Mouse (Mus musculus): ENCODE results near the gene Esam. TPM values are rescaled to one million over a fixed set of nuclear protein-coding genes. Genes with fewer than 3 reads are reported as not detected.
A peak's percentile ranks its signal among the peaks of the same experiment; 100 is the strongest.

Gene Esam
- polyA plus RNA-seq, 1 experiment from 2014 or later: 27.0 TPM

DNA sequence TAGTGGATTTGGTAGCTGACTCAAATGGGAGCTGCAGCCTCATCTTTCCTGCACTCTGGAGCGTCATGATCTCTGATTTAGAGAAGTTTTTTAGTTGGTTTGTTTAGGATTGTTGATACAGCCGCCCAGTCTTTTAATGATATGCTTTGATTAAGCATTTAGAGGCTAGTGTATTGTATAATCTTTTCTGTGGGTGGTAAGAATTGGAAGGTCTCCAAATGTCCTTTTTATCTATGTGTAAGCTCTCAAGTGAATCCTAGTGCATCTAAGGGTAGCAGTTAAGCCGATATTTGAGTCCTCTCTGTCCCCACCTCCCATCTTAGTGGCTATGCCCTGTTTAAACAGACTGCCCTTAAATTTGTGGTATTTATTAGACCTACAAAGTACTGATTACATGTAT, 13.4 kb upstream of the Esam start:
- Histone ChIP-seq H3K27ac (no peak overlapping the region), H3K36me3 (replicated peaks) (peaks cover 12% of the 10 kb centered on the region), H3K4me3 (no peak overlapping the region), H3K9me3 (no peaks in the 10 kb centered on the region), H3K27me3 (ENCODE audit: poor library complexity, severe bottlenecking) (no peaks in the 10 kb centered on the region), H3K4me1 (no peaks in the 10 kb centered on the region)
- WGBS: 93% methylated on average over 3 of the region's 3 CpGs
- DNase-seq (ENCODE audit: extremely low spot score, low spot score): no peak

DNA sequence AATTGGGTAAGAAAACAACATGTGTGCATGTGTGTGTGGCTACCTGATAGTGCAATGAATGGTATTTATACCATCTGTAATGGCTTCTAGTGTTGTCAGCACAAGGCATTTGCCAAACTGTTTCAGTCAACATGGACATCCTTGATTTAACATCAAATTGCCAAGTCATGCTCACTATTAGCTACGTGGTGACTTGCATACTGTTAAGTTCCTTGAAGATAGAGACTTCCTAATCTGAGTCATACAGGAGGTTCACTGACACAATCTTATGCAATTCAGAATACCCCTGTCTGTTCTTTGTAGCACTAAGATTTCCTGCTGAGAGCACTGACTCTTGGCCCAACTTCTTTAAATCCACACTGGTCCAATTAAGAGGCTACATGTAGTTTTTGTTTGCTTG, 10.4 kb upstream of the Esam start:
- H3K4me1 ChIP-seq: no peaks in the 10 kb centered on the region
- H3K36me3 ChIP-seq (replicated peaks): peaks cover 40% of the 10 kb centered on the region
- H3K9me3 ChIP-seq: no peaks in the 10 kb centered on the region
- DNase-seq (ENCODE audit: extremely low spot score, low spot score): no peak
- no peak overlapping the region for H3K27ac ChIP-seq
- WGBS: 79% methylated on average over 1 of the region's 1 CpGs
- no peak overlapping the region for H3K4me3 ChIP-seq
- no peaks in the 10 kb centered on the region for H3K27me3 ChIP-seq (ENCODE audit: poor library complexity, severe bottlenecking)

DNA sequence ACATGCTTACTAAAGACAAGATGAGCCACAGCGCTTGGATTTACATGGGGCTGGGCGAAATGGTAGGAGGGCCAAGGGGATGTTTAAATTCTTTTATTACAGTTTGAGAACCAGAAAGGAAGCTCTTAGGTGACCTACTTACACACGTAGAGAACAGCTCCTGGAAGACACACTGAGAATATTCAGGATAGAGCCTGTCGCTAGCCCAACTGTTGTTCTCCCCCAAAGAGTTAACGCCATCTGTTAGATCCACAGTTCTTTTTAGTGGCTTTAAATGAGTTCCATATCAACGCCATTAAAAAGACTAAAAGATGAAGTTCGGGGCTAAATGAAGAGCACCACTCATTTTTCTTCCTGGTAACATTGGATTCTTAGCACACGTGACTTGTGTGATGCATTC, 8.9 kb upstream of the Esam start:
- DNase-seq (ENCODE audit: extremely low spot score, low spot score): no peak
- Histone ChIP-seq H3K4me1 (no peaks in the 10 kb centered on the region), H3K36me3 (replicated peaks) (peaks cover 53% of the 10 kb centered on the region), H3K9me3 (no peaks in the 10 kb centered on the region), H3K4me3 (no peak overlapping the region), H3K27ac (no peak overlapping the region), H3K27me3 (ENCODE audit: poor library complexity, severe bottlenecking) (no peaks in the 10 kb centered on the region)
- WGBS: 92% methylated on average over 8 of the region's 8 CpGs

DNA sequence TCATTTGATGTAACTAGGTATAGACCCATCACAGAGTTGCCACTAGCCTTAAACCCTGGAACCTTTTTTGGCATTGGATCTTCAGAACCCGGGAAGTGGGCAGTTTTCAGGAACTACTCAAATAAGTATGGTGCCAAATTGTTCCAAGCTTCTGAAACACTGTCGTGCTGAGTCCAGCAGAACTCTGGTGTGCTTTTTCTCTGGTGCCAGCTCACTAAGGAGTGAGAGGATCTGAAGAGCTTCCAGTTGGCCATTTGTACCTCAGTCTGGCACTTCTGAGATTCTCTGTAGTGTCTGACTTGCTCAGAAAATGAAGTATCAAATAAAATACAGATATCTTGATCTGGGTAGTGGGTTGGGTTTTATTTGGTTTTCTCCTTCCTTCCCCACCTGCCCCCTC, 7.9 kb upstream of the Esam start:
- peaks cover 63% of the 10 kb centered on the region for H3K36me3 ChIP-seq (replicated peaks)
- no peaks in the 10 kb centered on the region for H3K27me3 ChIP-seq (ENCODE audit: poor library complexity, severe bottlenecking)
- H3K4me1 ChIP-seq: no peaks in the 10 kb centered on the region
- 98% methylated on average over 2 of the region's 2 CpGs for WGBS
- DNase-seq (ENCODE audit: extremely low spot score, low spot score): no peak
- H3K9me3 ChIP-seq: no peaks in the 10 kb centered on the region
- no peak overlapping the region for H3K4me3 ChIP-seq
- no peak overlapping the region for H3K27ac ChIP-seq

DNA sequence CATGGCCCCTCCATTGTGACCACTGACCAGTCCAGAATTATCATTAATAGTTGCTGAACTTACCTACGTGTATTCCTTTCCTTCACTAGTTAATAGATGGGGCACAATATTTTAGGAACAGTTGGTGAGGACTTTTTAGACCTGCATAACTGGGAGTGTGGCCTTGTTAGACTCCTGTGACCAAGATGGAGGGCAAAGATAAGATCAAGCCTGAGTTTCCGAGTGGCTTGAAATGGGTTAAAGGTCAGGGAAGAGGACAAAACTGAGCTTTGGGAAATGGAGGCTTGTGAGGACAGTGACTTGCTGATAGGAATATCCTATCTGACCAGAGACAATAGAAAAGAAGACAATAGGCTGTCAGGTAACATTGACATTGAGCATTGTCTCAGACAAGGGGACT, 2.4 kb upstream of the Esam start:
- Histone ChIP-seq H3K27ac (no peak overlapping the region), H3K4me3 (no peak overlapping the region), H3K4me1 (peaks cover 30% of the 10 kb centered on the region), H3K27me3 (ENCODE audit: poor library complexity, severe bottlenecking) (peaks cover 54% of the 10 kb centered on the region), H3K36me3 (replicated peaks) (peaks cover 56% of the 10 kb centered on the region), H3K9me3 (peaks cover 7% of the 10 kb centered on the region; the same call in 1 of the 2 replicates)
- DNase-seq (ENCODE audit: extremely low spot score, low spot score): no peak
- WGBS: 89% methylated on average over 2 of the region's 2 CpGs

DNA sequence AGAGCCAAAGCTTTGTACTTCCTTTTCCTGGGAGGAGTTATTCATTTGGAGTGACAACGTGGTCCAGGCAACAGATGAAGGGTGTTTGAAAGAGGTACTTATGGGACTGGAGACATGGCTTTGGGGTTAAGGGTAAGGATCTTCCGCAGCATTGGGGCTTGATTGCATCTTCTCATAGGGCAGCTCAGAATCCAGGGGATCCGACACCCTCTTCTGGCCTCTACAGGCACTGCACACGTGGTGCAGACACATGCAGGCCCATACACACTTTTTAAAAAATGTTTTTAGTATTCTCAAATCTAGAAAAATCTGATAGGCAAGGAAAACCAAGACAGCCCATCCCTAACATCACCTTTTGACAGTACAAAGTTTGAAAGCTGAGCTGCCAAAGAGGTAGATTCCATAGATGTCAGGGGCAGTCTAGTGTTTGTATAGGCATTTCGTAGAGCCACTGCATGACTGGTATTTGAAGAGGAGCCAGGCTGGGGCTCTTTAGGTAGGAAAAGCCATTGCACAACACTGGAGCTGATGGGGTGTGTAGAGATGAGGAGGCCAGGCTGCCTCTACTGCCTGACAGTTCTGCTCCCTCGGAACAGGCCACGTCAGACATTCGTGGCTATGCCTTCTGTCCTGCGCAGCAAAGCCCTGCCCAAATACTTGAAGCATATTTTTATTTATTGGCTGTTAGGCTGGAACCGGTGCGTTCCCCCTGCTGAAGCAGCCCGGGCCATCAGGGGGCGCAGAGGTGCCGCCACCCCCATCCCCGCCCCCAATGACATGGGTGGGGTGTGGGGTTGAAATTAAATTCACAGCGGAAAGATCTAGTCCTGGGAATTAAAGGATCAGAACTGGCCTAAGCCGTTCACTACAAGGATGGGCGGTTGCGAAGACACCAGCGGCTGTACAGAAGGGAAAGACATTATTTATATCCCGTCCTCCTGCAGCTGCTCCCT, 1.2 kb upstream of the Esam start:
- DNase-seq (ENCODE audit: extremely low spot score, low spot score): no peak
- Histone ChIP-seq H3K4me3 (peak overlapping the region; percentile 46), H3K36me3 (replicated peaks) (peaks cover 46% of the 10 kb centered on the region), H3K27me3 (ENCODE audit: poor library complexity, severe bottlenecking) (peaks cover 67% of the 10 kb centered on the region), H3K4me1 (peaks cover 42% of the 10 kb centered on the region), H3K27ac (no peak overlapping the region), H3K9me3 (peaks cover 7% of the 10 kb centered on the region; the same call in 1 of the 2 replicates)
- WGBS: 20% methylated on average over 21 of the region's 21 CpGs

DNA sequence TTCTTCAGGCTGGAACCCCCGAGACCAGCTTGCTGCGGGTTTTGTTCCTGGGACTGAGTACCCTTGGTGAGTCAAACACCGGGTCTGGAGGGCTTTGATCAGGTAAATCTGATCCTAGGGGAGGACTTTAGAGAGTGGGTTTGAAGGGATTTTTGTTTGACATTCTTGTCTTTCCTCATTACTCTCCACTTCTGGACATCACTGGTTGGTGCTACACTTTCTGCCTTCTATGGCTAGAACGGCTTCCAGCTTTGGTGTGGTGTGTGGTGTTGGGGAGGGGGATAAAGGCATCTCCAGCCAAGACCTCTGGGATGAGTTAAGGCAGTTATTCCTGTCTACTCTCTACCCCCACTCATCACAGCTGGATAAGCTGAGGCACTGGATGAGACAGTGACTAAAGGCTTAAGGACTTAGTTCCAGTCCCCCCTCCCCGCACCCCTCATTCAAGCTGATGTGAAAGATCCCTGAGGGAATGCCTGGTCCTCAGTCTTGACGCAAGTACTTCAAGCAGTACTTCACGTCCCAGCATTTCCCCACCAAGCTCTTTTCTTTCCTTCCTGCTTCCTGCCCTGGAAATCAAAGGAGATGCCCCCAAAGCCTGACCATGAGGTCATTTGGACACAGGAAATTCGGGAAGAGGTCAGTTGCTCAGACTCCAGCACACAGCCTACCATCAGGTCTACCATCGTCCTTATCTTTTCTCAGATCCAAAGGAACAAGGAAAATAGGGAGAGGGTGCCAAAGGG, 520 bp downstream of the Esam start:
- WGBS: 18% methylated on average over 9 of the region's 9 CpGs
- Histone ChIP-seq H3K4me1 (peaks cover 42% of the 10 kb centered on the region), H3K36me3 (replicated peaks) (peaks cover 30% of the 10 kb centered on the region), H3K4me3 (peak overlapping the region; percentile 46), H3K27ac (no peak overlapping the region), H3K9me3 (peaks cover 7% of the 10 kb centered on the region; the same call in 1 of the 2 replicates), H3K27me3 (ENCODE audit: poor library complexity, severe bottlenecking) (peaks cover 84% of the 10 kb centered on the region)
- no peak for DNase-seq (ENCODE audit: extremely low spot score, low spot score)

DNA sequence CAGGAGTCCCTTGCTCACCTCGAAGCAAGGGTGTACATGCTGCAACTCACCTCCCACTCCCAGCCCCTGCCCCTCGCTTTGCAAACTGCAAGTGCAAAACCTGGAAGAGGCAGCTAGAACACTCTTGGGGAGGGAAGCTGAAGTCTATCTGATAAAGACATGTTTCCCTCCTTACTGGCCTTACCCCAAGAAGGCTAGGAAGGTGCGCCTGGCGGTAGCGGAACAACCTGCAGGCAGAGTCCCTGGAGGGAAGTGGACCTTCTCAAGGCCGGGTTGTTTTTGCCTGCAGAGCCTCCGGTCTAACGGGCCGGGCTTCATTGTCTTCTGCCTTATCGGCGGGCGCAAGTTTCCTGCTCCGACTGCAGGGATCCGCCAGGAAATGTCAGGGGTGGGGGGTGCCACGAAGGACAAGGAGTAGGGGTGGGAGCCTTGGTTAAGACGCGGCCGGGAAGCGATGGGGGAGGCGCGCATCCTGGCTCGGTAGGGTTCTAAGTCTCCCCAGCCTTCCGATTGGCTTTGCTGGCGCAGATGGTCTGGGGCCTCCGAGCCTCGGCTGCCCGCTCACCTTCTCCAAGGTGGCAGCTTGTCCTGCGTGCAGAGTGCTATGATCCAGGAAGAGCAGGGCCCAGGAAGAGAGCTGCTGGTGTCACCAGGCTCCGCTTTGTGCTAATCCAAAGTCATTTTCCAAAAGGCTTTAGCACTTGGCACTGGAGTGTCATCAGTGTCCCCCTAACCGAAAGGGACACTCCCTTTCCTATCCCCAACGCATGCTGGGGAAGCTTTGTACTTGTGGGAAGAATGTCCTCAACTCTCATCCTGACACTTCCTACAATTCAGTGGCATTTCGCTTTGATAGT, 2.4 kb downstream of the Esam start:
- Histone ChIP-seq H3K4me1 (peaks cover 42% of the 10 kb centered on the region), H3K9me3 (peaks cover 7% of the 10 kb centered on the region; the same call in 1 of the 2 replicates), H3K4me3 (peak overlapping the region; percentile 46), H3K36me3 (replicated peaks) (peaks cover 13% of the 10 kb centered on the region), H3K27me3 (ENCODE audit: poor library complexity, severe bottlenecking) (peaks cover 83% of the 10 kb centered on the region), H3K27ac (peak overlapping the region; percentile 26; the same call in 1 of the 2 replicates)
- peak; percentile 57 for DNase-seq (ENCODE audit: extremely low spot score, low spot score)
- under 1% methylated on average over 32 of the region's 32 CpGs for WGBS

DNA sequence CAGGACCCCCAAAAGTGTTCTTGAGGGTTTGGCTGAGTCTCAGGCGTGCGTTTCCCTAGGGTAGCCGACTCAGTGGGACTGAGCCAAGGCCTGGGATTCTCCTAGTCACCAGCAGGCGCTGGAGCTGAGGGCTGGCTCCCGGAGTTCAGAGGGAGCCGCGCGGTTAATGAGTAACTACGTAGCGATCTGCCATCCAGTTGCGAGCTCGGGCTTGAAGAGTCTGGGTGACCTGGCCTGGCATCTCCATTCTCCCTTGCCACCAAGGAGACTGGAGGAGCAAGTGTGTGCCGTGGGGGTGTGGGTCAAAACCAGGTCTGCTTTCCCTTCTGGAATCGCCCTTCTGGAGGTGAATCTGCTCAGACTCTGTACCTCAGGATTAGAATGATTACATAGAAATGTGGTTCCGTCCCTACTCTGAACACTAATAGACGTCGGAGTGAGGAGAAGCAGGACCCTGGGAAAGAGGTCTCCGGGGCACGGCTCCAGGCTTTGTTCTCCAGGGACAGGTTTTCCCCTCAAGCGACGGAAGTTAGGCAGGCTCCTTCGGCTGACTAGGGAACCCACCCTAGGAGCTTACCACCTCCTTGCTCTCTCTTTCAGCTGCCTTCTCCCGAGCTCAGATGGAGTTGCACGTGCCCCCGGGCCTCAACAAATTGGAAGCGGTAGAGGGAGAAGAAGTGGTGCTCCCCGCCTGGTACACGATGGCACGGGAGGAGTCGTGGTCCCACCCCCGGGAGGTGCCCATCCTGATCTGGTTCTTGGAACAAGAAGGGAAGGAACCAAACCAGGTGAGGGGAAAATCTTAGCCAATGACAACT, 3.2 kb downstream of the Esam start:
- Histone ChIP-seq H3K36me3 (replicated peaks) (peaks cover 5% of the 10 kb centered on the region), H3K9me3 (peaks cover 4% of the 10 kb centered on the region; the same call in 1 of the 2 replicates), H3K4me1 (peaks cover 42% of the 10 kb centered on the region), H3K4me3 (peak overlapping the region; percentile 46), H3K27ac (peak overlapping the region; percentile 26; the same call in 1 of the 2 replicates), H3K27me3 (ENCODE audit: poor library complexity, severe bottlenecking) (peaks cover 74% of the 10 kb centered on the region)
- WGBS: under 1% methylated on average over 31 of the region's 31 CpGs
- DNase-seq (ENCODE audit: extremely low spot score, low spot score): peak; percentile 64

DNA sequence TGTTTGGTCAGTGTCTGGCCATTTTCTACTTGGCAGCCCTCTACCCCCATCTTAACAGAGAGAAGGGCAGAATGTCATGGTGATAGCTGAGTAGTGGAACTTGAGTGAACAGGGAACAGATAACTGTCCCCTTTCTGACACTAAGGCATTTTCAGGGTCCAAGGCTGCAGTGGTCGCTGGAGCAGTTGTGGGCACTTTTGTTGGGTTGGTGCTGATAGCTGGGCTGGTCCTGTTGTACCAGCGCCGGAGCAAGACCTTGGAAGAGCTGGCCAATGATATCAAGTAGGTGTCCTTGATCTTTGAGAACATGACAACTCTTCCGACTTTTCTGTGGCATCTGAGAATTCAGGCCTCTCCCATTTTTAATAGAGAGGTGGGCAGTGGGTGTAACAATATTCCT, 9.0 kb downstream of the Esam start:
- 85% methylated on average over 4 of the region's 4 CpGs for WGBS
- H3K27me3 ChIP-seq (ENCODE audit: poor library complexity, severe bottlenecking): peaks cover 70% of the 10 kb centered on the region

DNA sequence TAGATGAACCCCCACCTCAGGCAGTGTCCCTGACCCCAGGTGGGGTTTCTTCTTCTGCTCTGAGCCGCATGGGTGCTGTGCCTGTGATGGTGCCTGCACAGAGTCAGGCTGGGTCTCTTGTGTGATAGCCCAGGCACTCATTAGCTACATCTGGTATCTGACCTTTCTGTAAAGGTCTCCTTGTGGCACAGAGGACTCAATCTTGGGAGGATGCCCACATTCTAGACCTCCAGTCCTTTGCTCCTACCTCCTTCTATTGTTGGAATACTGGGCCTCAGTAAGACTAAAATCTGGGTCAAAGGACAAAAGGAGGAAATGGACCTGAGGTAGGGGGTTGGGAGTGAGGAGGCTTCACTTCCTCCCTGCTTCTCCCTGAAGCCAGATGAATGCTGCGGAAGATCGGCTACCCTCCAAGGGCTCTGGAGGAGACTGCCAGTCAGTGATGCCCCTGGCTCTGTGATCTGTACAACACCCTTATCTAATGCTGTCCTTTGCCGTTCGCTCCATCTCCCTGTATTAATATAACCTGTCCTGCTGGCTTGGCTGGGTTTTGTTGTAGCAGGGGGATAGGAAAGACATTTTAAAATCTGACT, 9.9 kb downstream of the Esam start:
- peaks cover 70% of the 10 kb centered on the region for H3K27me3 ChIP-seq (ENCODE audit: poor library complexity, severe bottlenecking)
- H3K4me1 ChIP-seq: peaks cover 18% of the 10 kb centered on the region
- 79% methylated on average over 5 of the region's 5 CpGs for WGBS
- no peak overlapping the region for H3K27ac ChIP-seq
- H3K36me3 ChIP-seq (replicated peaks): no peaks in the 10 kb centered on the region
- no peaks in the 10 kb centered on the region for H3K9me3 ChIP-seq
- no peak overlapping the region for H3K4me3 ChIP-seq
- no peak for DNase-seq (ENCODE audit: extremely low spot score, low spot score)

More for the DNA sequence above, 9.0 kb downstream of the Esam start:
- no peak overlapping the region for H3K27ac ChIP-seq
- peaks cover 18% of the 10 kb centered on the region for H3K4me1 ChIP-seq
- H3K4me3 ChIP-seq: no peak overlapping the region
- no peak for DNase-seq (ENCODE audit: extremely low spot score, low spot score)
- H3K36me3 ChIP-seq (replicated peaks): no peaks in the 10 kb centered on the region
- no peaks in the 10 kb centered on the region for H3K9me3 ChIP-seq

Measured in forebrain, embryonic 10.5 days (tissue).